Mouse (Mus musculus): ENCODE results near the gene Slc7a5. TPM values are rescaled to one million over a fixed set of nuclear protein-coding genes. Genes with fewer than 3 reads are reported as not detected.
A peak's percentile ranks its signal among the peaks of the same experiment; 100 is the strongest.

The Slc7a5 gene
- polyA plus RNA-seq, 1 experiment from 2014 or later = 10.2 TPM

DNA sequence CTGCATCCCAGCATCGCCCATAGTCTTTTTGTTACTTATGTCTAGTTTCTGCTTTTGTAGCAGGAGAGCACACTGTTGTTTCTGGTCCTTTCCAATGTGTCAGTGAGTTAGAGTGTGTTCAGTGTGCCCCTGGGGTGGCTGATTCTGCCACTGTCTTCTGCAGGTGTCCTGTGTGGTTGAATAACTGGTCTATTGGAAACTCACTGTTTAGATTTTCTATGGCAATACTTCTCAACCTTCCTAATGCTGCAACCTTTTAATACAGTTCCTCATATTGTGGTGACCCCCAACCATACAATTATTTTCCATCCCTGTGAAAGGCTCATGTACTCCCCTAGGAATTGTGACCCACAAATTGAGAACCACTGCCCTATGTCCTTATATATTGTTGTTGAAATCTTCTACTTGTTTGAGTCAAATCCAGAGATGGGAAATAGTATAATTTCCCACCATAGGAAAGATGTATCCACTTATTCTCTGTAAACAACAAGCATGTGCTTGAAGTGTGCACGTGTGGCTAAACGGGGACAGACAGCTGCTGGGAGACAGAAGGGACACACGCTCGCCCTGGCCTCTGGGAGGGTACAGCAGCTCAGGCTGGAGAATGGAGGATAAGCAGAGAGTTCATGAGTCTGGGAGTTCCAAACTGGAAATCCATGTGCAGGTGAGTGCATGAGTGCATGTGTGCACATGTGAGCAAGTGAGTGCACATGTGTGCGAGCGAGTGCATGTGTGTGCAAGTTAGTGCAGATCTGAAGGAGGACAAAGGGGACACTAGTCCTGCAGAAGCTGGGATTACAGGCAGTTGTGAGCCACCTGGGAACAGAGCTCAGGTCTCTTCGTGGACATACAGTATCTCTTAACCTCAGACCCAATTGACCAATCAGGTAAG is 65.2 kb downstream of the Slc7a5 start:
- Histone ChIP-seq H3K4me3 (replicated peaks; ENCODE audit: low read depth, low read length) (no peak overlapping the region), H3K4me2 (ENCODE audit: low read length) (no peak overlapping the region), H3K36me3 (ENCODE audit: insufficient read depth, low read length) (no peaks in the 10 kb centered on the region), H3K27me3 (ENCODE audit: insufficient read depth, low read length) (no peaks in the 10 kb centered on the region), H3K4me1 (replicated peaks; ENCODE audit: insufficient read depth, low read length) (no peaks in the 10 kb centered on the region), H3K9me3 (replicated peaks; ENCODE audit: low read length) (no peaks in the 10 kb centered on the region; the same call in 1 of the 2 replicates), H3K9ac (ENCODE audit: low read depth, low read length) (no peak overlapping the region), H3K27ac (no peak overlapping the region)
- WGBS = 88% methylated on average over 8 of the region's 8 CpGs
- ATAC-seq (replicated peaks; ENCODE audit: low FRiP score, low read depth) = no peak
- no peak for TF ChIP-seq CTCF (IDR thresholded peaks at IDR 0.05; ENCODE audit: low read depth)
- DNase-seq (ENCODE audit: low spot score) = no peak

- Histone ChIP-seq H3K27ac (no peak overlapping the region), H3K4me1 (replicated peaks; ENCODE audit: insufficient read depth, low read length) (no peaks in the 10 kb centered on the region), H3K36me3 (ENCODE audit: insufficient read depth, low read length) (no peaks in the 10 kb centered on the region), H3K9me3 (replicated peaks; ENCODE audit: low read length) (no peaks in the 10 kb centered on the region; the same call in 1 of the 2 replicates), H3K4me3 (replicated peaks; ENCODE audit: low read depth, low read length) (no peak overlapping the region), H3K9ac (ENCODE audit: low read depth, low read length) (no peak overlapping the region), H3K27me3 (ENCODE audit: insufficient read depth, low read length) (no peaks in the 10 kb centered on the region), H3K4me2 (ENCODE audit: low read length) (no peak overlapping the region)
- DNase-seq (ENCODE audit: low spot score) (peak; percentile 18), ATAC-seq (replicated peaks; ENCODE audit: low FRiP score, low read depth) (no peak)
- WGBS = 58% methylated on average over 8 of the region's 8 CpGs
- TF ChIP-seq CTCF (IDR thresholded peaks at IDR 0.05; ENCODE audit: low read depth) = peak; percentile 56
Observed at GRCm38 (mm10) chr8:121841242-121841641, 66.3 kb downstream of the Slc7a5 start.

GRCm38 (mm10) chr8:121832503-121832902 is 75.0 kb downstream of the Slc7a5 start:
- Histone ChIP-seq H3K36me3 (ENCODE audit: insufficient read depth, low read length) (no peaks in the 10 kb centered on the region), H3K4me1 (replicated peaks; ENCODE audit: insufficient read depth, low read length) (peaks cover 13% of the 10 kb centered on the region), H3K9me3 (replicated peaks; ENCODE audit: low read length) (no peaks in the 10 kb centered on the region), H3K9ac (ENCODE audit: low read depth, low read length) (no peak overlapping the region), H3K4me3 (replicated peaks; ENCODE audit: low read depth, low read length) (no peak overlapping the region), H3K27ac (no peak overlapping the region), H3K27me3 (ENCODE audit: insufficient read depth, low read length) (no peaks in the 10 kb centered on the region), H3K4me2 (ENCODE audit: low read length) (no peak overlapping the region)
- ATAC-seq (replicated peaks; ENCODE audit: low FRiP score, low read depth) = no peak
- TF ChIP-seq CTCF (IDR thresholded peaks at IDR 0.05; ENCODE audit: low read depth) = peak; percentile 75
- 14% methylated on average over 6 of the region's 6 CpGs for WGBS
- DNase-seq (ENCODE audit: low spot score) = peak; percentile 86

DNA sequence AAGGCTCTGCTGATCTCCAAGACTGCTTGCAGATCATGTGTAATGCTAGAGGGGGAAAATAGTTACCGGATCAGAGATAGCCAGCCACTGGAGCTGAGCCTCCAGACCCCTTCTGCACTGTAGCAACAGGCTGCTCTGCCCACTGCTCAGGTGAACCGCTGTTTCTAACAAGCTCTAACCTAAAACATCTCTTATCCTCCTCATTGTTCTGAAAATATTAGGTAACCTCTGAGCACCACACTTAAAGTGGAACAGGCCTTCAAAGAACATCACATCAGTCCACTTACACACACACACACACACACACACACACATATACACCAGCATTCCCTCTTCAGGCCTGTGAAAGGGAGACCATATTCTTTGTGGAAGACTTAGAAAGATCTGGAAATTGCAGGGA is 75.4 kb downstream of the Slc7a5 start:
- H3K27ac ChIP-seq = no peak overlapping the region
- no peaks in the 10 kb centered on the region for H3K27me3 ChIP-seq (ENCODE audit: insufficient read depth, low read length)
- no peak overlapping the region for H3K4me2 ChIP-seq (ENCODE audit: low read length)
- ATAC-seq (replicated peaks; ENCODE audit: low FRiP score, low read depth) (no peak), DNase-seq (ENCODE audit: low spot score) (no peak)
- H3K9me3 ChIP-seq (replicated peaks; ENCODE audit: low read length) = no peaks in the 10 kb centered on the region
- peaks cover 13% of the 10 kb centered on the region for H3K4me1 ChIP-seq (replicated peaks; ENCODE audit: insufficient read depth, low read length)
- WGBS = 80% methylated on average over 2 of the region's 2 CpGs
- no peak for TF ChIP-seq CTCF (IDR thresholded peaks at IDR 0.05; ENCODE audit: low read depth)
- H3K9ac ChIP-seq (ENCODE audit: low read depth, low read length) = no peak overlapping the region
- H3K36me3 ChIP-seq (ENCODE audit: insufficient read depth, low read length) = no peaks in the 10 kb centered on the region
- H3K4me3 ChIP-seq (replicated peaks; ENCODE audit: low read depth, low read length) = no peak overlapping the region

Other genes starting within 250 kb of the Slc7a5 start
- 0.37 and 0.41 TPM in 2 replicates for gene Jph3, start 178.1 kb downstream of the Slc7a5 start, polyA plus RNA-seq (2015; fragmentation: Nextera tagmentation; extraction: Ambion mirVana)
- 21.2 and 25.3 TPM in 2 replicates for gene Klhdc4, start 78.1 kb downstream of the Slc7a5 start, polyA plus RNA-seq (2015; fragmentation: Nextera tagmentation; extraction: Ambion mirVana)
- 0.12 and 0.23 TPM in 2 replicates for gene Car5a, start 37.2 kb upstream of the Slc7a5 start, polyA plus RNA-seq (2015; fragmentation: Nextera tagmentation; extraction: Ambion mirVana)
- 23.1 and 24.6 TPM in 2 replicates for gene Banp, start 42.1 kb upstream of the Slc7a5 start, polyA plus RNA-seq (2015; fragmentation: Nextera tagmentation; extraction: Ambion mirVana)